Mouse (Mus musculus) lung, postnatal 0 days (tissue): ENCODE measurements at regions not wholly inside any gene's neighbourhood (a gene's known extent, or its start where the extent isn't known, plus 50 kb on each side); places are given as distances from the start of the nearest gene placed in this dataset.

ENCODE experiments used
- CTCF ChIP-seq: IDR thresholded peaks from 2 replicates; pipeline ENCODE4 v1.5.1; 2016; ENCODE audit warnings: antibody characterized with exemption, mild to moderate bottlenecking
- EP300 ChIP-seq: IDR thresholded peaks from 2 replicates; pipeline ENCODE4 v1.6.1; 2016; ENCODE audit warnings: antibody characterized with exemption, mild to moderate bottlenecking, control low read depth

- TF ChIP-seq EP300, result no peak
- TF ChIP-seq CTCF, result no peak
These were observed 134.1 kb upstream of the Lef1 start for GRCm38 (mm10) chr3:130976206-130976605.
